Mouse (Mus musculus) kidney, postnatal 10 days (tissue): ENCODE measurements around the gene Wasf2.

ENCODE experiments used
- DNase-seq: peaks from one replicate; pipeline ENCODE4 v3.0.0; 2021; ENCODE audit warnings: mixed read lengths

The Wasf2 gene

GRCm38 (mm10) chr4:133178305-133178704, 48.0 kb downstream of the Wasf2 start:
- no peak for DNase-seq

- DNase-seq, result no peak
Measured at GRCm38 (mm10) chr4:133179258-133179657, 49.0 kb downstream of the Wasf2 start.

GRCm38 (mm10) chr4:133182439-133183033, 52.2 kb downstream of the Wasf2 start:
- DNase-seq, result no peak

GRCm38 (mm10) chr4:133184031-133184897, 54.0 kb downstream of the Wasf2 start:
- no peak for DNase-seq

GRCm38 (mm10) chr4:133184898-133185665, 54.8 kb downstream of the Wasf2 start:
- peak; percentile 68 for DNase-seq

GRCm38 (mm10) chr4:133185893-133186292, 55.6 kb downstream of the Wasf2 start:
- no peak for DNase-seq

GRCm38 (mm10) chr4:133186856-133187255, 56.6 kb downstream of the Wasf2 start:
- no peak for DNase-seq

GRCm38 (mm10) chr4:133189396-133189795, 59.1 kb downstream of the Wasf2 start:
- DNase-seq, result no peak

- no peak for DNase-seq
Measured at GRCm38 (mm10) chr4:133194482-133194881, 64.2 kb downstream of the Wasf2 start.

GRCm38 (mm10) chr4:133195014-133195413, 64.7 kb downstream of the Wasf2 start:
- no peak for DNase-seq

- DNase-seq, result no peak
Measured at GRCm38 (mm10) chr4:133196136-133196535, 65.8 kb downstream of the Wasf2 start.

GRCm38 (mm10) chr4:133196852-133197251, 66.5 kb downstream of the Wasf2 start:
- DNase-seq, result peak; percentile 43

GRCm38 (mm10) chr4:133197355-133197754, 67.0 kb downstream of the Wasf2 start:
- DNase-seq, result no peak

GRCm38 (mm10) chr4:133197801-133198286, 67.5 kb downstream of the Wasf2 start:
- peak; percentile 73 for DNase-seq

- peak; percentile 75 for DNase-seq
Measured at GRCm38 (mm10) chr4:133198337-133199180, 68.3 kb downstream of the Wasf2 start.

- DNase-seq, result no peak
Measured at GRCm38 (mm10) chr4:133199743-133200142, 69.4 kb downstream of the Wasf2 start.

- DNase-seq, result peak; percentile 69
Measured at GRCm38 (mm10) chr4:133200343-133200742, 70.0 kb downstream of the Wasf2 start.

- DNase-seq, result peak; percentile 86
Measured at GRCm38 (mm10) chr4:133201006-133201771, 70.9 kb downstream of the Wasf2 start.

- DNase-seq, result no peak
Measured at GRCm38 (mm10) chr4:133202254-133202653, 71.9 kb downstream of the Wasf2 start.

- no peak for DNase-seq
Measured at GRCm38 (mm10) chr4:133203591-133203990, 73.3 kb downstream of the Wasf2 start.

- DNase-seq, result no peak
Measured at GRCm38 (mm10) chr4:133204379-133204778, 74.1 kb downstream of the Wasf2 start.
